Comparison of ENCODE assay signal across 16 mouse cellular contexts in the genomic region with DNA sequence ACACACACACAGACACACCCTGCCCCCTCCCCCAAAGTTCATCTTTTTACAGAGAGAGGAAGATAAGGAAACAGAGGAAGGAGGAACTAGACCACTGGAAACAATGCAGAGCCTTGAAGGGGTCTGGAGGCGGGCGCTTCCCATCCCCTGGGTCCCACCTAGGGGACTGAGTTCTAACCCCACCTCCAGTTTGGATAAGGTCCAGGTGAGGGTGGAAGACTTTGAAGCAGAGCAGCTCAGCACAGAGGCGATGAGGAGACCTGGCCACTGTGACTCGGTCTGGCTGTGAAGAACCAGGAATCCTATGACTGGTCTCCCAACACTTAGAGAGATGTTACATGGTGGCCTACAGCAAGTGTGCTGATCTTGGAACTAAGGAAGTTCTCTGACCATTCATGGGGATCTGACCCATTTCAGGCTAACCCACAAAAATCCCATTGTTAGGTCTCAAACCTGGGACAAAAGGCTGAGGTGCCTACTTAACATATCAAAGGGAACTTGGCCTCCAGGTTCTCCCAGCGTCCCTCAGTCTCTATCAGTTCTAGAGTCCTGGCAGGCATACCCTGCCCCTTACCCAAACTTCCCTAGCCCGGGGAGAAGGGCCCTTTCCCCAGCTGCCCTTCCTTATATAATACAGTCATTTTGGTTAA.
"Had no signal": no experiment of that assay in that cellular context is flagged by ENCODE, and none has a peak within 500 bp of the region (broad histone marks: within the 10 kb centered on the region; RNA-seq: fewer than 3 reads in every experiment).

No protein-coding gene starts in this region.

- H3K9me3 ChIP-seq: limb, embryonic 12.5 days; liver, embryonic 13.5 days; midbrain, embryonic 12.5 days; neural tube, embryonic 12.5 days; stomach, embryonic 15.5 days had no signal

- ATAC-seq: liver, postnatal 0 days had no signal

- H3K27me3 ChIP-seq: limb, embryonic 12.5 days; liver, embryonic 13.5 days; neural tube, embryonic 12.5 days; stomach, embryonic 15.5 days had no signal

- H3K4me2 ChIP-seq: limb, embryonic 12.5 days; liver, embryonic 13.5 days; midbrain, embryonic 12.5 days; neural tube, embryonic 12.5 days; stomach, embryonic 15.5 days had no signal

- H3K4me3 ChIP-seq: limb, embryonic 12.5 days; liver, embryonic 13.5 days; midbrain, embryonic 12.5 days; myocyte; neural tube, embryonic 12.5 days; stomach, embryonic 15.5 days had no signal

- H3K9ac ChIP-seq: limb, embryonic 12.5 days; liver, embryonic 13.5 days; liver, postnatal 0 days; midbrain, embryonic 12.5 days; neural tube, embryonic 12.5 days; stomach, embryonic 15.5 days had no signal

- H3K27ac ChIP-seq: kidney, postnatal 0 days; limb, embryonic 12.5 days; liver, embryonic 13.5 days; neural tube, embryonic 12.5 days; stomach, embryonic 15.5 days had no signal

- H3K4me1 ChIP-seq: liver, embryonic 13.5 days had no signal

- H3K36me3 ChIP-seq: limb, embryonic 12.5 days; liver, embryonic 13.5 days; midbrain, embryonic 12.5 days; neural tube, embryonic 12.5 days; stomach, embryonic 15.5 days had no signal

- DNase-seq: kidney, adult 9 months; kidney, postnatal 36 days; layer of hippocampus, adult 9-11 months; layer of hippocampus, postnatal 36 days; liver; liver, embryonic 13.5 days; liver, postnatal 0 days; right cerebral cortex, postnatal 14 days; thymus, adult 2 months; thymus, postnatal 25 days had no signal
